Mouse (Mus musculus) urinary bladder, postnatal 36 days (tissue): ENCODE data around the gene Fyn.

Experiments
- DNase-seq, 2 experiments: peaks; one replicate each; pipeline ENCODE4 v3.0.0; 2022; ENCODE audit warnings: low spot score in 2 of 2, mixed read lengths in 1 of 2

Gene Fyn

DNA sequence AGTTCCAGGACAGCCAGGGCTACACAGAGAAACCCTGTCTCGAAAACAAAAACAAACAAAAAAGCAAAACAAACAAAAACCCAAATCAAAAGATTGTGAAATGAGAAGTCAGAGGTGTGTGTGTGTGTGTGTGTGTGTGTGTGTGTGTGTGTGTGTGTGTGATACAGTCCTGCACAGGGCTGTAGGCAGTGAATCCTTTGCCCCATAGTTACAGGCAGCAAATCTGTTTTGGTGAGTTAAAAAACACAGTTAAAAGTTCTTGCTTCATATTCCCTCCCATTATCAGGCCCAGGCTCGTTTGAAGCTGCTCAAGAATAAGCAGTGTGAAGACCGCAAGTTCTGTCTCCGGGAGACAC lies 244.0 kb downstream of the Fyn start, which contains the start of gene Traf3ip2:
Gene Traf3ip2, plus strand, starts transcription at position 302 of the 356 bp plus-strand sequence.
- DNase-seq = no peak

DNA sequence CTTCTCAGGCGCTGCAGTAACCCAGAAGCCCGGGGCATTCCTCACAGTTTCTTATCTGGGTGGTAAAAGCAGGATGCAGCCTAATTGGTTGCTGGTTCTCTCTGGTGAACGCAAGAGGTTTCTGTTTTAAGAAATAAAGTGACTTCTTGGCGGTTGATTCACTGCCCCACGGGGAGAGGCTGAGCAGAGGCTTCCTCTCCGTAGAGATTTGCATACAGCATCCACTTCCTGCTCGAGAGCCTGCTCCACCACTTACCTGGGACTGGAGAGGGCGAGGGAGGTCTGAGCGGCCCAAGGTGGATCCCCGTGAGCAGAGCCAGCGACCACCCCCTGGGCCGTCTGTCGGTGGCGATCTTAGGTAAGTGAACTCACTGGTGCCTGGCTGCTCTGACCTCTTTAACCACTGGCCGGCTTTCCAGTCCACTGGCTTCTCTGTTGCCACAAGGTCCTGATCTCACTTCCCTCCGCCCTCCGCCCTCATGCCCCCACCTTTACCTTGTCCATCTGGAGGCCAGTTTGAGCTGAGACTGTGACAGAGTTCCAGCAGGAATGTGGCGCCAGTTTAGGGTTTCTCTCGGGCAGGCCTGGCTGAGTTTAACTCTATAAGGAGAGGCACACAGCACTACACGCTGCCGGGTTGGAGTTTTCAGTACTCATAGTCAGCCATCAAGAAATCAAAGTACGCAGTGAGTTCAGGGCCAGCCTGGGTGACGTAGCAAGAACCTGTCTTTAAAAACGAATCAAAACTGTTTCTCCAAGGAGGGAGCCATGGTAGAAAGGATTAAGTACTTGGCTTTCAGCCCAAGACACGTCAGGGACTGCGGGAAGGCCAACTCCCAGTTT lies 244.6 kb downstream of the Fyn start:
- DNase-seq = peak; percentile 69 to 73

DNA sequence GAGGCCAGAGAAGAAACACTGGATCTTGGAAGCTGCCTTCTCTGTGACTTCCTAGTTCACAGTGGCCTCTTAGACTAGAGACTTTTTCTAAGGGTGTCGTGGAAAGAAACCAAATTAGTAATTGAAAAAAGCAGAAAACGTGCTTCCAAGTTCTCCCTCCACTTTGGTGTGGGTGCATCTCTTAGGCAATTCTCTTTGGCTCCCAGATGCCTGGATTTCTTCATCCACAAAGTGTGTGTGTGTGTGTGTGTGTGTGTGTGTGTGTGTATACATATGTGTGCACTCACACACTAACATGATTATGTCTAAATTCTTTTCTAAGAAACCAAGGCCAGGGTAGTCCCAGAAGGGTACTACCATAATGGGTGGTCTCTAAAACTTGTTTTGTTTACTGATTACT lies 245.3 kb downstream of the Fyn start:
- peak in 1 of 2 experiments; percentile 59 for DNase-seq

DNA sequence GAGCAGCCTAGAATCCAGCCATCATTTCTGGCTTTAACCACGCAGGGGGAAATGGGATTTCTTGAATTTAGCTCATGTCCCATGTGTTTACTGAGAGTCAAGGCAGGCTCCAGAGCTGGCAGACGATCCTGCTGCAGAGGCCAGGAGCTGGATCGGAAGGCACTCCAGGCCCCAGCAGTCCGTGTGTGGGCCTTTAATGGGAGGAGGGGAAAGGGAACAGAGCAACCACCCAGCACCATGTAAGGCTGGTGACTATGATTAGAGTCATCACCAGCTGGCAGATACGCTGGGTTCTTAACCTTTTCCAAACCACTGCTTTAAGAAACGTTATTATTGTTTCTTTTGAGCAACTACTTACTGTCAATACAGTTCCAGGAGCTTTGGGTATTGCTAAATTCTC lies 246.0 kb downstream of the Fyn start:
- peak; percentile 60 to 83 for DNase-seq
